Mouse (Mus musculus) cortical plate, adult 2 months (tissue): ENCODE results near the gene Tfe3.

Experiments used
- CTCF ChIP-seq: fragments of 200-500 bp; IDR thresholded peaks from 2 replicates; pipeline ENCODE4 v1.5.1; 2011; ENCODE audit warnings: mild to moderate bottlenecking, control low read depth, low read length; ENCODE audit not compliant: insufficient read depth; ENCODE audit errors: extremely low read depth
- POLR2A ChIP-seq: fragments of 200-500 bp; IDR thresholded peaks from 2 replicates; pipeline ENCODE4 v1.6.1; 2011; ENCODE audit warnings: mild to moderate bottlenecking, low read length, control low read depth; ENCODE audit not compliant: insufficient read depth; ENCODE audit errors: extremely low read depth

DNA sequence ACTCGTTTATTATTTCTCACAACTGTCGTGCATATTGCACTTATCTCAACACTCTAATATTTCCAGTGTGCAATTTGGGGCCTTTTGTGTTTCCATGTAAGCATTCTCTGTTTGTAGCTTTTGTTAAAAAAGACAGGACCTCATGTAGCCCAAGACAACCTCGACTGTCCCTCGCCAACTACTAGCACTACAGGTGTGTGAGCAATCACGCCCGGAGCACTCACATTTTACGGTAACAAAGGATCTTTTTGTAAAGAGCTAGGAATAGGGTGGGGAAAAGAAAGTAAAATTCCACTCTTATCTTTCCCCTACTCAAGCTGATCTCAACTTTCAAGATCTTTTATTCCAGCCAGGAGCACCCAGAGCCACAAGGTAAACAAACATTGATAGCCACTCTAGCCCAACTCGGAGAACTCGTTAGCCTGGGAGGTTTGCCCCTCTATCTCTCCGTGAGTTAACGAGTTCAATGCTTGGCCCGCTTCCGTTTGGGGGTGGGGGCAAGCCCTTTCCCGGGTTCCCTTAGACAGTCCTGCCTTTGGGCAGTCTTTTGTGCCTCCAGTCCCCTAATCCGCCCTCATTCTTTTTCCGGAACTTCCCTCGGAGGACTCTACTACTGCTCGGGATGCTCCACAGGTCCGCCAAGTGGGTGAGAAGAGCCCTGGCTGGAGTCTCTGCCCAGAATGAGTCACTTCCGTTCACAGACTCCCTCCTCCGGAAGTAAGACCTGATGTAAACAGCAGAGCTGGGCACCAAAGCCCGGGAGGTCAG, 40.7 kb upstream of the Tfe3 start, which contains the start of gene Gm45208:
- TF ChIP-seq CTCF (no peak), POLR2A (no peak)
